Mouse (Mus musculus) gastrocnemius, postnatal 10 days (tissue): Measurements from ENCODE around the gene Ddb2. TPM values are rescaled to one million over a fixed set of nuclear protein-coding genes. Genes with fewer than 3 reads are reported as not detected.

Experiments
- DNase-seq: peaks from one replicate; pipeline ENCODE4 v3.0.0; 2021; ENCODE audit warnings: mixed read lengths
- total RNA-seq, 2 experiments: library from RNA; stranded (reverse); gene quantifications; 2 replicates each; pipeline ENCODE4 v1.2.3; 2021

The Ddb2 gene
- total RNA-seq, 2 experiments from 2014 or later, result 4.2 to 7.6 TPM

- no peak for DNase-seq
Measured at GRCm38 (mm10) chr2:91187431-91187830, 49.4 kb downstream of the Ddb2 start.

DNA sequence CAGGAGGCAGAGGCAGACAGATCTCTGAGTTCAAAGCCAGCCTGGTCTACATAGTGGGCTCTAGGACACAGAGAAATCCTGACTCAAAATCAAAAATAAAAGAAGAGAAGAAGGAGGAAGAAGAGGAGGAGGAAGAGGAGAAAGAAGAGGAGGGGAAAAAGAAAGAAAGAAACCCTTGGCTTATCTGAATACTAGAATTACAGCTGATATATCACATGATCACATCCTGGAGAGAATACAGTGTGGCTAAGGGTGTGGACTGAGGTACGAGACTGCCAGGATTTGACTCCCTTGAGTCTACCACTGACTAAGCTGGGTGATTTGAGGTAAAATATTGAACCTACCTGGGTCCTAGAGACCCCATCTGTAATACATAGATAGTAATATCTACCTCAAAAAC lies 50.6 kb downstream of the Ddb2 start:
- no peak for DNase-seq

DNA sequence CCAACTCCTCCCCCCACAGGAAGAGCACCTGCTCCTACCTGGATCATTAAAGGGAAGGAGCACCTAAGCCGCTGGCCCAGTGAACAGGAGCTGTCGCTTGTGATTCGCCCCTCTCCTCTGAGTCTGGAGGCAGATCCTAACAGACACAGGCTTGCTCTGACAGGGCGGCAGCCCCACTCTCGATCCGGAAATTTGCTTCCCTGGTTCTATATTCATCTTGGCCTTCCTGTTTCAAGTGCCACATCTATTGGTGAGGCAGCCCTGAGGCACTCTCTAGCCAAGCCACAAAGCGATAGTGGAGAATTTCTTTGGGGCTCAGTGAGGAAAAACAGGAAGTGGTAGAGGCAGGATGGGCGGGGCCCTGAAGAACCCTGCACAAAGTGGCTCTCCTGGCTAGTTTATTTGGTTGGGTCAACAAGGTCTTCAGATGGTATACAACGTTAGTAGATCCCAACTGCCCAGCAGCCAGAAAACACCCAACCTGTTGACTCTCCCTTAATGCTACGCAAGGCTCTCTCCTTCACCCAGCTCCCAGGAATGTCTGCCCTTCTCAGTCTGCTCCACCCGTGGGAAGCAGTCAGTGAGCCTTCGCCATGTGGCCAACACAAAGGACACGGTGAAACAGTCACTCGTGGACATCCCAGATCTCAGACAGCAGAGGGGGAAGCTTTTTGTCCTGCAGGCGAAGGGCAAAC lies 52.9 kb downstream of the Ddb2 start, which contains the start of gene Madd:
Madd (minus strand) TSS at position 127 of the 695 bp plus-strand sequence.
- DNase-seq, result no peak

DNA sequence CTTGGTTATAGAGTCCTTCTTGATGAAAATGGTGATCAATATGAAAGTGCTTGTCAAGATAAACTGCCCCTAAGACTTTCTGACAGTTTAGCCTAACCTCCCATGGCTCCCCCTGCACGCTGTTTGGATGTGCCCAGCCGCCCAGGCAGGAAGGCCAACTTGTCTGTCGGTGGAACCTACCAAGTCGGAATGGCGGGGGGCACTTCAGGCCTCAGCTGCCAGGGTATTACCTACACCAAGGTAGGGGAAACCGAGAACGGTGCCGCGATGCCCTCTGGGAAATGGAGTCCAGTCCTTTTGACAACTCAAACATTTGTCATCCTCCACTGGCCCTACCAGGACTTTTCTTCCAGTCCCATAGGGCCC lies 53.7 kb downstream of the Ddb2 start:
- DNase-seq, result peak; percentile 71

- DNase-seq, result peak; percentile 58
Measured at GRCm38 (mm10) chr2:91182405-91183147, 54.2 kb downstream of the Ddb2 start.

- no peak for DNase-seq
Measured at GRCm38 (mm10) chr2:91182016-91182404, 54.8 kb downstream of the Ddb2 start.

DNA sequence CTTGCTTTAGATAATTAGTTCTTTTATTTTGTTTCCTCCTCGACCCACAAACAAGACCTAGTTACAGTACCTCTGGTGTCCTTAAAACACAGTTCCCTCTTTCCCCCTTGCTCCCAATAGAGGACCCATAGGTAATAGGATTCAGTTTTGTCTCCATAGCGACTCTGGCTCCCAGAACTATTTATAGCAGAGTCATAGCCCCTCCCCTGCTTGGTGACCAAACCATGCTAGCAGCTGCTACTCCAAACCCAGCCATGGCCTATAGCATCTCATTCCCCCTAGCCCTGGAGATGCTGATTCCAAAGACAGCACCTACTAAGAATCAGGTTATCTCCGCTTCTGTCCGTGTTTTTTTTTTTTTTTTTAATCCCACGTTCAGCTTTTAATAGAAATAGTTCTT lies 56.1 kb downstream of the Ddb2 start:
- no peak for DNase-seq

DNA sequence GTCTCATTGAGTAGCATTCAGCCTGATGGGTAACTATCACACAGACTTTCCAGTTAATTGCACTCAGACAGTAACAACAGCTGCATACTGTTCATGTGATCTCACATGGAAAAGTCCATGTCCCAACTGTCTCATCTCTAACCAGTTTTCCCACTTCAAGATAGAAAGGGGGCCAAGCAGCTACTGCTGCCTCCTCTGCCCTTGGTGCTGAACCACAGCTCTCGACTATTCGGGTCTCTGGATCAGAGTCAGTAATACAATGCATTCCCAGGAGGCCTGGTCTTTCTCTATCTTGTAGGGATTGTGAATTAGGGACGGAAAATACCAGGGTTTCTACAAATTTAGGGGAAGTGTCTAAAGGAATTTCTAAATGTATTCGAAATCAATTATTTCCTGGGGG lies 57.0 kb downstream of the Ddb2 start:
- no peak for DNase-seq

GRCm38 (mm10) chr2:91176234-91176633 lies 60.5 kb downstream of the Ddb2 start:
- DNase-seq, result no peak

- no peak for DNase-seq
Measured at GRCm38 (mm10) chr2:91175490-91175889, 61.3 kb downstream of the Ddb2 start.

DNA sequence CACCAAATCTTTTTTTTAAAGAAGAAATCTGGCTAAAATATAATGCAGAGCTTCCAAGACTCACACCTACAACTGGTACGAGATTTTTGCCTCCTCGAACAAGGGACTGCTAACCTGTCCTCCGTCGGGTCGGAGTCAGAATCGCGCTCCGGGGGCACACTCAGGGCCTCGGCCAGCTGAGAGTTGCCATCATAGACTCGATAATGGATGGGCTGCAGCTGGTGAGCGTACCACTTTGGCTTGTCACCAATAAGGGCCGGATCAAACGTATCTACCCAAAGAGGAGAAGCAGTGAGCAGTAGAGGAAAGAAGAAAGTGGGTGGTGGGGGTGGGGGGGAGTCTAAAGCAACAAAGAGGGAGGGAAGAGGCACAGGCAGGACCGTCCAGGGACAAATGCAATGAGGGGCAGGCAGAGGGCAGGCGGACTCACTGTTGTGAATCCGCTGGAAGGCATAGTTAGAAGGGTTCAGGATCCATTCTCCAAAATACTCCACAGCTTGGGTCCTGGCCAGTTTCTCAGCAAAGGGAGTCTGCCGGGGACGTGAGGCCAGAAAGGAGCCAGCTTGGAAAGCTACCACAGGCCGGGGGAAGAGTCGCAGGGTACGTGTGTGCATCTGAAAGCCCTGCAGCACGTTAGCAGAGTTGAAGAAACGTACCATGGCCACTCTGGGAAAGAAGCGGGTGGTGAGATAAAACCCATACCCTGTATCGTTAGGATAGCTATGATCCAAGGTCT lies 67.0 kb downstream of the Ddb2 start:
- no peak for DNase-seq

GRCm38 (mm10) chr2:91167629-91168028 lies 69.2 kb downstream of the Ddb2 start:
- DNase-seq, result no peak

DNA sequence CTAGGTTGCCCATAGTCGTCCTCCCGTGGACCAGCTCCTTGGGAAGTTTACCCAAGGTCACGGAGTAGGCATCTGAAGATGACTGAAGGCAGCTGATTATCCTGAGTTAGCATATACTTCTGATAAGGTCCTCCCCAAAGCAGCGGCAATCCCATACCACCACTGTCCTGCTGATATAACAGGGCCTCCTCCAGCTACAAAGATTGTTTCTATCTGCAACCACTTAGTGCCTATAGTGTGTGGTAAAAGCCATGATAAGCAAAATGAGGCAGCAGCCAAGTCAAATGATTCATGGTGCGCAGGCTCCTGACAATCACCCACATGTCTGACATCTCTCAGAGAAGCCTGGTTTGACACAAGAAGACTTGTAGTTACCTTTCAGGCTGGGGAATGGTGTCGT lies 71.8 kb downstream of the Ddb2 start:
- DNase-seq, result no peak

DNA sequence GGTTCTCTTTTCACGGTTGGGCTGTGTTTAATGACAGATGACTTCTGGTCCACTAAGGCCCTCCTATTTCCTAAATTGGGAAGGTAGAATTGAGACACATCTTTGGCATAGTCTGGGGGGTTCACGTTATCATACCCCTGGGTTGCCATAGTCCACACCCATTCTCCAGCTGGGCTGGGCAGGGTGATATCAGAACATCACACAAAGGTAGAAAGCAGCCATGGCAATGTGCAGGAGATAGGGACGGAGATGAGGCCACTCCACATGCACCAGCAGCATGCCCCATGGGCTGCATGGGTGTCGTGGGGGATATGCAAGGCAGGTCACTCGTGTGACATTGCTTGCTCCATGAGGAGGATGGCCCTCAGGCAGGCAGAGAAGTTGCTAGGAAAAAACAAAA lies 73.2 kb downstream of the Ddb2 start:
- DNase-seq, result no peak

GRCm38 (mm10) chr2:91162952-91163351 lies 73.8 kb downstream of the Ddb2 start:
- DNase-seq, result no peak

Other genes starting within 250 kb of the Ddb2 start
- gene Rapsn, start 201.4 kb downstream of the Ddb2 start, total RNA-seq, result 10 to 100 TPM; 32.5 to 32.8 TPM
- gene Psmc3, start 183.0 kb downstream of the Ddb2 start, total RNA-seq, result 100 to 1,000 TPM; 336 to 337 TPM
- 10 to 100 TPM; 27.8 to 40.8 TPM for gene Slc39a13, start 166.6 kb downstream of the Ddb2 start, total RNA-seq
- gene Spi1, start 154.6 kb downstream of the Ddb2 start, total RNA-seq, result 1 to 10 TPM; 3.2 to 6.4 TPM
- under 1 TPM; 0.12 to 0.20 TPM for gene Mybpc3, start 118.8 kb downstream of the Ddb2 start, total RNA-seq
- 1 to 10 TPM; 5.3 to 6.0 TPM for gene Madd, start 53.1 kb downstream of the Ddb2 start, total RNA-seq
- 1 to 10 TPM; 3.7 to 4.0 TPM for gene Nr1h3, start 34.1 kb downstream of the Ddb2 start, total RNA-seq
- gene Acp2, start 34.1 kb downstream of the Ddb2 start, total RNA-seq, result 10 to 100 TPM; 13.0 to 17.4 TPM
- 100 to 1,000 TPM; 288 to 337 TPM for gene Pacsin3, start 19.0 kb upstream of the Ddb2 start, total RNA-seq
- gene Arfgap2, start 28.0 kb upstream of the Ddb2 start, total RNA-seq, result 10 to 100 TPM; 77.1 to 84.3 TPM
- 10 to 100 TPM; 12.0 to 12.2 TPM for gene 1110051M20Rik, start 207.7 kb upstream of the Ddb2 start, total RNA-seq
- 10 to 100 TPM; 20.9 to 25.7 TPM for gene Lrp4, start 220.5 kb upstream of the Ddb2 start, total RNA-seq